Mouse (Mus musculus): ENCODE results near the gene Luc7l3. TPM values are rescaled to one million over a fixed set of nuclear protein-coding genes. Genes with fewer than 3 reads are reported as not detected.

The Luc7l3 gene
- polyA plus RNA-seq, 1 experiment from 2014 or later = 133 TPM

- Histone ChIP-seq H3K4me3 (peak overlapping the region; percentile 41), H3K27me3 (no peaks in the 10 kb centered on the region), H3K4me2 (replicated peaks) (peak overlapping the region; percentile 64), H3K9me3 (no peaks in the 10 kb centered on the region), H3K4me1 (peaks cover 17% of the 10 kb centered on the region), H3K9ac (peak overlapping the region; percentile 51; the same call in 1 of the 2 replicates), H3K27ac (peak overlapping the region; percentile 72; the same call in 1 of the 2 replicates), H3K36me3 (no peaks in the 10 kb centered on the region)
- ATAC-seq (ENCODE audit: low FRiP score, low read depth) = peak; percentile 67; the same call in 1 of the 2 replicates
- WGBS = under 1% methylated on average over 18 of the region's 18 CpGs
These were observed 56.5 kb downstream of the Luc7l3 start for GRCm38 (mm10) chr11:94265134-94265785.

GRCm38 (mm10) chr11:94261585-94262370 lies 60.0 kb downstream of the Luc7l3 start:
- no peaks in the 10 kb centered on the region for H3K27me3 ChIP-seq
- H3K27ac ChIP-seq = no peak overlapping the region
- H3K36me3 ChIP-seq = no peaks in the 10 kb centered on the region
- no peak for ATAC-seq (ENCODE audit: low FRiP score, low read depth)
- H3K4me1 ChIP-seq = peaks cover 8% of the 10 kb centered on the region
- no peak overlapping the region for H3K4me2 ChIP-seq (replicated peaks)
- H3K9ac ChIP-seq = no peak overlapping the region
- WGBS = 75% methylated on average over 6 of the region's 6 CpGs
- H3K9me3 ChIP-seq = 0 out of 2 replicates have a peak, but pooled peaks cover 4% of the 10 kb centered on the region
- no peak overlapping the region for H3K4me3 ChIP-seq

DNA sequence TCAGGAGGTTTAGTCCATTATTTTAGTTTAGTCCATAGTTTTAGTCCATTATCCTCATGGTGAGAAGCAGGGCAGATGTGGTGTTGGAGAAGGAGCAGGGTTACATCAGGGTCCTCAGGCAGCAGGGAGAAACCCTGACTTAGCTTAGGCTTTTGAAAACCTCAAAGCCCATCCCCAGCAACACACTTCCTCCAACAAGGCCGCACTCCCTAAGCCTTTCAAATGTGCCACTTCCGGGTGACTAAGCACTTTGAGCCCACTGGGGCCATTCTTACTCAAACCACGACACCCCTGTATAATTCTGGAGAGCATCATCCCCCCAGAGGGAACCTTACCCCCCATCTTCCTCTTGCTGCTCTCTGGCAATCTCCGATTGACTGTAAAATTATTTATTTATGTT lies 62.0 kb downstream of the Luc7l3 start:
- no peaks in the 10 kb centered on the region for H3K27me3 ChIP-seq
- no peaks in the 10 kb centered on the region for H3K36me3 ChIP-seq
- H3K4me3 ChIP-seq = no peak overlapping the region
- ATAC-seq (ENCODE audit: low FRiP score, low read depth) = no peak
- H3K9me3 ChIP-seq = 0 out of 2 replicates have a peak, but pooled peaks cover 4% of the 10 kb centered on the region
- H3K4me1 ChIP-seq = peaks cover 11% of the 10 kb centered on the region
- H3K4me2 ChIP-seq (replicated peaks) = no peak overlapping the region
- H3K27ac ChIP-seq = no peak overlapping the region
- H3K9ac ChIP-seq = no peak overlapping the region
- 77% methylated on average over 4 of the region's 4 CpGs for WGBS

- Histone ChIP-seq H3K4me3 (no peak overlapping the region), H3K36me3 (no peaks in the 10 kb centered on the region), H3K4me1 (peaks cover 10% of the 10 kb centered on the region), H3K9ac (no peak overlapping the region), H3K27me3 (no peaks in the 10 kb centered on the region), H3K9me3 (0 out of 2 replicates have a peak, but pooled peaks cover 4% of the 10 kb centered on the region), H3K4me2 (replicated peaks) (no peak overlapping the region), H3K27ac (no peak overlapping the region)
- WGBS = 66% methylated on average over 14 of the region's 14 CpGs
- no peak for ATAC-seq (ENCODE audit: low FRiP score, low read depth)
These were observed 63.8 kb downstream of the Luc7l3 start for GRCm38 (mm10) chr11:94257987-94258386.

GRCm38 (mm10) chr11:94255733-94256132 lies 66.1 kb downstream of the Luc7l3 start:
- peaks cover 10% of the 10 kb centered on the region for H3K4me1 ChIP-seq
- no peak overlapping the region for H3K27ac ChIP-seq
- H3K4me2 ChIP-seq (replicated peaks) = no peak overlapping the region
- no peak for ATAC-seq (ENCODE audit: low FRiP score, low read depth)
- H3K4me3 ChIP-seq = no peak overlapping the region
- H3K27me3 ChIP-seq = no peaks in the 10 kb centered on the region
- H3K9me3 ChIP-seq = 0 out of 2 replicates have a peak, but pooled peaks cover 4% of the 10 kb centered on the region
- 76% methylated on average over 5 of the region's 5 CpGs for WGBS
- H3K9ac ChIP-seq = no peak overlapping the region
- H3K36me3 ChIP-seq = no peaks in the 10 kb centered on the region

GRCm38 (mm10) chr11:94253691-94254090 lies 68.1 kb downstream of the Luc7l3 start:
- Histone ChIP-seq H3K27ac (no peak overlapping the region), H3K36me3 (no peaks in the 10 kb centered on the region), H3K4me2 (replicated peaks) (no peak overlapping the region), H3K27me3 (no peaks in the 10 kb centered on the region), H3K4me3 (no peak overlapping the region), H3K4me1 (peaks cover 10% of the 10 kb centered on the region), H3K9ac (no peak overlapping the region), H3K9me3 (0 out of 2 replicates have a peak, but pooled peaks cover 2% of the 10 kb centered on the region)
- WGBS = 83% methylated on average over 10 of the region's 10 CpGs
- no peak for ATAC-seq (ENCODE audit: low FRiP score, low read depth)

DNA sequence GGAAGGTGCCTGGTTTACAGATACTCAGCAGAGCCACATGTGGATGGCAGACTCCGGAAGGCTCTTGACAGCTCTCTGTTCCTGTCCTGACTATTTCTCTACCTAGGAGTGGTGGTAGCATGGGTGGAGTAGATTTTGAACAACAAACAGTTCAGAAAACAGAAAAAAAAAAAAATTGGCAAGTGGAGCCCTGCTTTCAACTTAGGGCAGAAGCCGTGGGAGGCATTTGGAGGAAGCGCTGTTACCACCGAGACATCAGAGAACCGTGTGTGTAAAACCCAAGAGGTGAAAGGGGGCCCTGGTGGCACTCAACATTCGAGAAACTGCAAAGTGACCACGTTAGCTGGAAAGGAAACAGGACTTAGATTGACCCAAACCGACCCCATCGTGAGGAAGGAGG lies 68.6 kb downstream of the Luc7l3 start:
- Histone ChIP-seq H3K27me3 (no peaks in the 10 kb centered on the region), H3K9me3 (no peaks in the 10 kb centered on the region), H3K36me3 (no peaks in the 10 kb centered on the region), H3K4me1 (peaks cover 11% of the 10 kb centered on the region), H3K4me2 (replicated peaks) (no peak overlapping the region), H3K9ac (no peak overlapping the region), H3K27ac (no peak overlapping the region), H3K4me3 (no peak overlapping the region)
- 72% methylated on average over 9 of the region's 9 CpGs for WGBS
- ATAC-seq (ENCODE audit: low FRiP score, low read depth) = no peak

GRCm38 (mm10) chr11:94246789-94247061 lies 75.1 kb downstream of the Luc7l3 start:
- H3K36me3 ChIP-seq = no peaks in the 10 kb centered on the region
- H3K9me3 ChIP-seq = no peaks in the 10 kb centered on the region
- H3K4me1 ChIP-seq = peaks cover 64% of the 10 kb centered on the region
- ATAC-seq (ENCODE audit: low FRiP score, low read depth) = no peak; the same call in 1 of the 2 replicates
- peak overlapping the region; percentile 45 for H3K9ac ChIP-seq
- H3K4me3 ChIP-seq = peak overlapping the region; percentile 11; the same call in 1 of the 2 replicates
- H3K27me3 ChIP-seq = no peaks in the 10 kb centered on the region
- H3K4me2 ChIP-seq (replicated peaks) = peak overlapping the region; percentile 69
- 12% methylated on average over 8 of the region's 8 CpGs for WGBS
- peak overlapping the region; percentile 97 for H3K27ac ChIP-seq

- peak within 1 kb of the TSS; percentile 45 for H3K9ac ChIP-seq
- H3K27me3 ChIP-seq = no peaks in the 10 kb centered on the region
- ATAC-seq (ENCODE audit: low FRiP score, low read depth) = peak; percentile 93
- no peaks in the 10 kb centered on the region for H3K36me3 ChIP-seq
- H3K4me3 ChIP-seq = peak within 1 kb of the TSS; percentile 16; the same call in 1 of the 2 replicates
- peak within 1 kb of the TSS; percentile 69 for H3K4me2 ChIP-seq (replicated peaks)
- H3K4me1 ChIP-seq = peaks cover 70% of the 10 kb centered on the region
- H3K27ac ChIP-seq = peak within 1 kb of the TSS; percentile 97
- 16% methylated on average over 17 of the region's 17 CpGs for WGBS
- H3K9me3 ChIP-seq = no peaks in the 10 kb centered on the region
These were observed 75.6 kb downstream of the Luc7l3 start, which contains the start of gene Wfikkn2 for GRCm38 (mm10) chr11:94245955-94246788. Gene Wfikkn2 (minus strand): TSS chr11:94246005.

- WGBS = 43% methylated on average over 9 of the region's 9 CpGs
- Histone ChIP-seq H3K27me3 (no peaks in the 10 kb centered on the region), H3K4me1 (peaks cover 80% of the 10 kb centered on the region), H3K36me3 (no peaks in the 10 kb centered on the region), H3K9me3 (no peaks in the 10 kb centered on the region), H3K4me3 (no peak overlapping the region), H3K9ac (no peak overlapping the region), H3K27ac (peak overlapping the region; percentile 97; the same call in 1 of the 2 replicates), H3K4me2 (replicated peaks) (peak overlapping the region; percentile 69)
- ATAC-seq (ENCODE audit: low FRiP score, low read depth) = no peak
These were observed 77.4 kb downstream of the Luc7l3 start for GRCm38 (mm10) chr11:94244385-94244784.

DNA sequence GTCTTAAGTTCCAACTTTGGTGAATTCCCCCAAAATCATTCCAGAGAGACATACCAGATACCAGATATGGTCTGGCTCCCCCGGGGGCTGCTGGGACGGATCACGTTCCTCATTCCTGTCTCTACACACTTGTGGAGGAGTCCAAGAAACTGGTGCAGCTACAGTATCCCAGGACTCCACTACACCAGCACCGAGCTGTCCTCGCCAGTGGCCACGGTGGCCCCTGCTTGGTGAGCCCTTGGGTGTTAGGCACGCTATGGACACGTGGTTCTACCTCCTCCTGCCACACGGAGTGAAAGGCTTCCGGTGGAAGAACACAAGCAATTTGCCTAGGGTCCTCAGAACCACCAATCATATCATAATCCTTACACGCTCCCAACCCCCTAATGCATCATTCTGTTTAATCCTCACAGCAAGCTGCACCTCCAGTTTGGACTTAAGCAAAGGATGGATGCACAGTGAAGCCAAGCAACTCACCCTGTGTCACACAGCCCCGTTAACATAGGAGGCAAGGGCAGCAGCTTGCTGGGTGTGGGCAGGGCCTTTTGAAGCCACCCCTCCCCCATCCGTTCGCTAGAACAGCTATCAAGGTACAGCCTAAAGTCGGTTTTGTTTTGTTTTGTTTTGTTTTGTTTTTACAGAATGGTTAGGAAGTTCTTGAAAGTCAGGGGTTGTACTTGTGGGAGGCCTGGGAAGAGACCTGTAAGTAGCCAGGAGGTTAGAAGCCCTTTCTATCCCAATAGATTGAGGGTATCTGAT lies 78.2 kb downstream of the Luc7l3 start:
- H3K9me3 ChIP-seq = no peaks in the 10 kb centered on the region
- no peaks in the 10 kb centered on the region for H3K27me3 ChIP-seq
- 22% methylated on average over 15 of the region's 15 CpGs for WGBS
- peaks cover under 1% of the 10 kb centered on the region; the same call in 1 of the 2 replicates for H3K36me3 ChIP-seq
- peak; percentile 9; the same call in 1 of the 2 replicates for ATAC-seq (ENCODE audit: low FRiP score, low read depth)
- peaks cover 82% of the 10 kb centered on the region for H3K4me1 ChIP-seq
- peak overlapping the region; percentile 69 for H3K4me2 ChIP-seq (replicated peaks)
- H3K9ac ChIP-seq = peak overlapping the region; percentile 57; the same call in 1 of the 2 replicates
- peak overlapping the region; percentile 97 for H3K27ac ChIP-seq
- H3K4me3 ChIP-seq = peak overlapping the region; percentile 32
